Mouse (Mus musculus): Measurements from ENCODE around the gene Gm45837. TPM values are rescaled to one million over a fixed set of nuclear protein-coding genes. Genes with fewer than 3 reads are reported as not detected.

Gene Gm45837
- total RNA-seq, 2 experiments from 2014 or later = not detected

DNA sequence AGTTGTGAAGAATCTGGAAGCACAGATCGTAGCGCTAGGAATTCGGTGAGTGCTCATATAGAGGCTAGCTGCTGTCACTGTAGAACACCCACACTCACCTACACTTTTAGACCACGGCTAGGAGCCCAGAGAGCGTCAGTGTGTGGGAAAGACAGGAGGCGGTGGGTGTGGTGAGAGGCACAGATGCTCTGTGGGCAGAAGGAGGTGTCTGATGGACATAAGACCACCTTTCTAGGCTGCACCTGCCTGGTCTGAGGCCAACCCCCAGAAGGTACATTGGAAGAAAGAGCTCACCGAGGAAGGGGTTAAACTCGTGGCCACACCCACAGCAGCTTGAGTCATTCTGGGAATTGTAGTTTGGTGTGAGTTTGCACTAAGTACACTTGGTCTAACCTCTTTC is 16.0 kb downstream of the Gm45837 start:
- no peak for DNase-seq (ENCODE audit: low spot score)
- intact Hi-C loops (cut with DNase I) = loop anchor here (5.0 kb wide), 1 partner anchor 116 kb away; no protein-coding TSS in a partner anchor

DNA sequence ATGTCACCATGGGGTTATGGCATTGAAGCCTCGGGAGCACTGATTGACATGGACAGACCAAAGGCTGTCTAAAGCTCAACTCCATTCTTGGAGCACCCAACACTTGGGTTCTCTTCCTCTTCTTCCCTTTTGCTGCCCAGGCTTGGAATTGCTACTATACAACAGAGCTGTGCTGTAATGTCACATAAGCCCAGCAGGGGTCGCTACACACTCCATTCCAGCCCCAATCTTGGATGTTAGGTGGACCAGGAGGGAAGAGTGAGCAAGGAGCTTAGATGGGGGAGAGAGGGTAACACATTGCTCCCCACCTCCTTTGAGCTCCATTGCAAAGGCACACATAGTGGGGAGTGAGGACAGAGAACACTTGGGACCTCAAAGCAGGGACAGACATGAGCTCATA is 17.1 kb downstream of the Gm45837 start:
- intact Hi-C loops (cut with DNase I) = loop anchor here (5.0 kb wide), 1 partner anchor 115 kb away; no protein-coding TSS in a partner anchor
- DNase-seq (ENCODE audit: low spot score) = no peak

DNA sequence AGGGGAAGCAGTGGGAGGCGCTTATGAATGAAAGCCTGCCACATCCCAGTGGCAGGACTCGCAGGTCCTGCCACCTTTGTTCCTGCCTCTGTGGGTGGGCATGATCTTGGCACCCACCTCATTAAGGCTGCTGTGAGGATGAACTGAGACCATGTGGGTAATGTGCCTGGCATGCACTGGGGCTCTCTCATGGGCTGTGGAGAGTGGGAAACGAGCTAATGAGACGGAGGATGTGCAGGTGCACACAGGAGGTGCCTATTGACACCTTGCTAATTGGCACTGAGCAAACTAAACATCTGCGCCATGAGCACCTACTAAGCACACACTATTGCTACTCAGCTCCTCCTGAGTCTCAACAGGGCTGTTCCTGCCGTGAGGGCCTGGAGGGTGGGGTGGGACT is 24.4 kb downstream of the Gm45837 start:
- intact Hi-C loops (cut with DNase I) = no loop called here
- DNase-seq (ENCODE audit: low spot score) = no peak

DNA sequence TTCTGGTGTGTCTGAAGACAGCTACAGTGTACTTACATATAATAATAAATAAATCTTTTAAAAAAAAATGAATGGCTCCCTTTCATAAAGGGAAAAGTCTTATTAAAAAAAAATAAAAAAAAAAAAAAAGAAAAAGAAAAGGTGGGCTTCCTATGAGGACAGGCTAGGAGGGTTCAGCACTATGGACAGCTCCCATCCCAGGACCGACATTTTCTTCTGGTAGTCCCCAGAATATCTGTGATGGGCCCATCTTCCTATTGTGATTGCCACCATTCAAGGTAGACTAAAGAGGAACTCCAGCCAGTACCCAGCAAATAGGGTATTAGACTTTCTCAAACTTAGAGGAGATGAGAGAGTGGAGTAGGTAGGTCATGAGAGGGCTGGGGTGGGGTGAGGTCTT is 27.2 kb downstream of the Gm45837 start:
- intact Hi-C loops (cut with DNase I) = no loop called here
- no peak for DNase-seq (ENCODE audit: low spot score)

DNA sequence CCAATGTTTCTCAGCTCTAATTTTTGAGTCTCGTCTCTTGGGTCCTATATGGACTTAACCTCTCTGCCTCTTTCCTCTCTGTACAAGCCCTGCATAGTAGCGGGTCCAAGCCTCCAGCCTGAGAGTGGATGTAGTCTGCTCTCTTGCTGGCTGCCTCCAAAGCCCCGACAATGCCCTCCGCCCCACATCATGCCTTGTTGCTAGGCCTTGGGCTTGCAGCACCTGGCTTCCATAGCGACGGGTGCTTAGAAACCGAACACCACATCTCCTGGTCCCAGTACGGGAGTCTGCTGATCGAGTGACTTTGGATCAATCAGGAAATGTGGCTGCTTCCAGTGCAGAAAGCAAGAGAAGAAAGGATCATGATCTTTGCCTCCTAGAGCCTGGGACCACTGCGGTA is 32.4 kb downstream of the Gm45837 start:
- no peak for DNase-seq (ENCODE audit: low spot score)
- intact Hi-C loops (cut with DNase I) = no loop called here

DNA sequence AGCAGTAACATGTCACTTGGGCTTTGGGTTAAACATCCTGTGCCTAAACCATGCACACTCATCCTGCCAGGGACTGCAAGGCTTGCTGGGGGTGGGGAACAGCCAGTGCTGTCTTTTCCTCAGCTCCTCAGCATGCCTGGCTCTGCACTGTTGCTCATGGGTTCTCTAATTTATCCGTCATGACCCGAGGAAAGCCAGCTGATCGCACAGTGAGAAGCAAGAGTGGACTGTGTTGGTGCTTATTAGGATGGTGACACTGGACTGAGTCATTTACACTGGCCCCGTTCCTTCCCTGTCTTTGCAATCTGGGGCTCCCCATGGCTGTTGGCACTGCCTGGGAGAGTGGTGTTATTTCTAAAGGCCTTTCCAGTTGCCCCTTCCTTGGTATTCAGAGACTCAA is 33.5 kb downstream of the Gm45837 start:
- intact Hi-C loops (cut with DNase I) = no loop called here
- DNase-seq (ENCODE audit: low spot score) = no peak

DNA sequence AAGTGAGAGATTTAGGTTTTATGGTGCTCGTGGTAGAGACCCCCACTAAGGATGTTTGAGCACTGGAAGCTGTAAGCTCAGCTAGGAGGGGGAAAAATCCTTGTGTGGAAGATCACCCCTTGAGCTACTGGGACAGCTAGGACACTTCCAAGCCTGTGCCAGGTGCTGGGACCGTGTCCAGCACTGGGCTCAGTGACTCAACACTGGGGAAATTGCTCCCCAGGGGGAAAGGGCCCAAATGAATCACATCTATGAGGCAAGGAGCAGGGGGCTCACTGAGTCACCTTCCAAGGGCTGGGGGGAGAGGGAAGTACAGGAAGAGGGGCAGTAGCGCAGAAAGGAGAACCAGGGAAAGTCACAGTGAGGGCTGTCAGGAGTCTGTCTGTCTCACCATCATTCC is 39.2 kb downstream of the Gm45837 start:
- no peak for DNase-seq (ENCODE audit: low spot score)
- intact Hi-C loops (cut with DNase I) = loop anchor here (1.0 to 2.0 kb wide), 3 partner anchors 37 to 88 kb away; no protein-coding TSS in a partner anchor

DNA sequence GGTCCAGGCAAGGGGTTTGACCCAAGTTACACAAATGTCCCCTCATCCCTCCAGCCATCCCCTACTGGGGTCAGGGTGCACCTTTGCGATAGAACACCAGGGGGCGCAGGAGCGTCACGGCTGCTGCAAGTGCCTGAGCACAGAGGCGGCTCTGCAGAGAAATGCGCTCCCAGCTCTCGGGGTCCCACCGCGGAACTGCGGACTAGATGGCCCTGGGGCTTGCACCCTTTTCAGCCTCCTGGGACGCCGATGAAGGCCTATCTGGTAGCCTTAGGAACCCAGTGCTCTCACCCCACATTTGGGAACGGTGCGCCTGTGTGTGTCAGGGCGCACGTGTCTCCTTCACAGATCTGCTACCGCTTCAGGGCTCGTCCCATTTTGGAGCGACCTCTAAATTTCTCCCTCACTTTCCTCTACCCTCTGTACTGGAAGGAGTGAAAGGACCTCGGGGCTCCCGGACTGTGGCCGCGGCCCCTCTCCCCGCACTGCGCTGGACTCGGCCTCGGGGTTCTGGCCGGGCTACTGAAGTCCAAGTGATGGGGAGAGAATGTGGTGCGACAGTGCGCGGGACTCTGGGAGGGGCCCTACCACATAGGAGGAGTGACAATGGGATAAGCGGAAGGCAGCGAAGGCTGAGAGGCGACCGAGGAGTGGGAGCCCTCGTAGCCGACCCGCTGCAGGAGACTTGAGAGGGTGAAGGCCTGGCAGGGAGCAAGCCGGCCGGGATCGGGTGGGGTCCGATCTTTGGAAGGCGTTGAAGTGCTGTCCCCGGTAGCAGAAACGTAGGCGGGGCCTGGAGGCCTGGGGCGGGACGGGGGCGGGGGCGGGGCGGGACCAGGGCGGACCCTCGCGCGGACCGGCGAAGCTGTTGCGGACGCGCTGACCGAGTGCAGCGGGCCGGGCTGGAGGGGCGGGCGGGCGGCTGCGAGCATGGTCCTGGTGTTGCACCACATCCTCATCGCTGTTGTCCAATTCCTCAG is 40.0 kb downstream of the Gm45837 start:
- intact Hi-C loops (cut with DNase I) = loop anchor here (1.0 to 2.0 kb wide), 3 partner anchors 38 to 88 kb away; no protein-coding TSS in a partner anchor
- peak; percentile 73 for DNase-seq (ENCODE audit: low spot score)

DNA sequence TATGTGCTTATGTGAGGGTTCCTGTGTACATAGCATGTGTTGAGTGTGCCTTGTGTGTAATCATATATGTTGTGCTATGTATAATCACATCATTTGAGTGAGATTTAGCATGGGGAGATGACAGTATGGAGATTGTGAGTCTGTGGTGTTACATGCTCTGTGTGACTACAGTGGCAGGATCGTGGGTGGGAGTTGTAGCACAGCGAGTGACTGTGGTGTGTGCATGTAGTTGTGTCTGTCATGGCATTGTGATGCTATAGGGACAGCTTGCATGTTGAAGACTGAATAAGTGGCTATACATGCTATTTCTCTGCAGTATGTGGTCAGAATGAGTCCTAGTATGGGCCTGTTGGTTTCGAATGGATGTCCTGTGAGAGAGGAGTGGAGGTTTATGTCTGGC is 42.0 kb downstream of the Gm45837 start:
- intact Hi-C loops (cut with DNase I) = loop anchor here (2.0 kb wide), 1 partner anchor 28 kb away; no protein-coding TSS in a partner anchor

DNA sequence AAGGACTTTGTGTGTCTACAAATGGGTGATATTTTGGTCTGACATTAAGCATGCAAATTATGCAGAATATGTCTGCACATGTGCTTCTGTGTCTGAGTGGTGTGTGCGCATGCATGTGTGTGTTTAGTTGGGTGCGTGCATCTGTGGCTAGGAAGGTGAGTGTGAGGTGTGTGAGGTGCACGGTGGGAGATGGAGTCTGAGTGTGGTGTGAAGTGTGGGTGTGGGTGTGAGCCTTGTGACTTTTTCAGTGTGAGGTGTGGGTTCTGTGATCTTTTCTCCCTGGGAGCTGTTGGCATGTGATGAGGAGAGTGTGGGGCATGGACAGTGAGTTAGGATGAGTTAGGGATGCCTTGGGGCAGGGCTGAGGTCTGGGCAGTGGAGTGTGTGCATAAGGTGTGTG is 42.6 kb downstream of the Gm45837 start:
- intact Hi-C loops (cut with DNase I) = loop anchor here (2.0 kb wide), 1 partner anchor 28 kb away; no protein-coding TSS in a partner anchor
- DNase-seq (ENCODE audit: low spot score) = no peak

More for the DNA sequence above, 42.0 kb downstream of the Gm45837 start:
- DNase-seq (ENCODE audit: low spot score) = no peak

DNA sequence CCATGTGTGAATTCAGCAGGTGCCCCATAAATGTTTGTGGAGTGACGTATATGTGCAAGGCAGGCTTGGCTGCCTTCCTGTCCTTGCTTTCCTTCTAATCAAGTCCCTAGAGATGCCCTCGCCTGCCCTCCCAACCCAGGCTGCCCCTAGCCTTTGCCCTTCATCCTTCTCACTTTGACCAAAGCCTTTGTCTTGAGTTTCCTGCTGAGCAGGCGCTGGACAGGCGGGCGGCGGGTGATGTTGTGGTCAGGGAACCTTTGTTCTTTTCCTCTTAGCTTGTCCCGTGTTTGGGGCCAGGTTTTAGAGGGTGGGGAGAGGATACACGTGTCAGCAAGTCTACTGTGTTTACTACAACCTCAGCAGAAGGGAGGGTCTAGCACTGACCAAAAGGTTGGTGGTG is 43.0 kb downstream of the Gm45837 start:
- intact Hi-C loops (cut with DNase I) = loop anchor here (2.0 kb wide), 1 partner anchor 27 kb away; no protein-coding TSS in a partner anchor
- peak; percentile 57 for DNase-seq (ENCODE audit: low spot score)

DNA sequence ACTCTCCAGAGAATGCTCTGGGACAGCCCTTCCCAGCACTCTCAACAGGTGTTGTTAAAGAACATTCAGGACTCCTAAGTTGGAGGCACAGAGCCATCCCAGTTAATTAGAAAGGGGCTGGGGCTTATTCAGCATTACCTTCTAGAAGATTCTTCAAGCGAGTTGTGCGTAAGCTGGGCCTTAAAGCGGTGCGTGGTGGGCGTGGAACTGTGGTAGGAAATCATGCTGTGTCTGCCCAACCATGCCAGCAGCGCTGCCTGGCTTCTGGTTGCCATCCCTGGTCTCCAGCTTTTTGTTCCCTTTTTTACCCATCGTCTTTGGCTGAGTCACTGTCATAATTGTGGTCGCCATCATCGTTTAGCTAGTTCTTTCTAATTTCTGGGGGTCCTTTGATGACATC is 43.8 kb downstream of the Gm45837 start:
- intact Hi-C loops (cut with DNase I) = no loop called here
- no peak for DNase-seq (ENCODE audit: low spot score)

DNA sequence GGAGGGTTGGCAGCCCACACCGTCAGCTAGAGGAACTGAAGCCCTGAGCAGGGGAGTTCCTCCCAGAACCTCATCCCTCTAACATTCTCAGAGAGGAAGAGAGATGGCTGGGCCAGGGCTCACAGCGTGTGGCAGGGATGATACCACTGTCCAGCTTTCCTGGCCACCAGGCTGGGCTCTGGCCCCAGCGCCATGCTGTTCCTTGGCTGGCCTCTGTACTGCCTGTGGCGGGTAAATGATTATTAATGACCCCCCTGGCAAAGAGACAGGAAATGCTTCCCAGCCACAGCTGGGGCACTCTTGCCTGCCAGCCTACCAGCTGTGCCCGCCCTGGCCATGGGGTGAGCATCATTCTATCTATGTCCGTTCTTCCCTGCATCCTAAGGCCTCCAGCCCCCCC is 44.5 kb downstream of the Gm45837 start:
- DNase-seq (ENCODE audit: low spot score) = no peak
- intact Hi-C loops (cut with DNase I) = no loop called here

DNA sequence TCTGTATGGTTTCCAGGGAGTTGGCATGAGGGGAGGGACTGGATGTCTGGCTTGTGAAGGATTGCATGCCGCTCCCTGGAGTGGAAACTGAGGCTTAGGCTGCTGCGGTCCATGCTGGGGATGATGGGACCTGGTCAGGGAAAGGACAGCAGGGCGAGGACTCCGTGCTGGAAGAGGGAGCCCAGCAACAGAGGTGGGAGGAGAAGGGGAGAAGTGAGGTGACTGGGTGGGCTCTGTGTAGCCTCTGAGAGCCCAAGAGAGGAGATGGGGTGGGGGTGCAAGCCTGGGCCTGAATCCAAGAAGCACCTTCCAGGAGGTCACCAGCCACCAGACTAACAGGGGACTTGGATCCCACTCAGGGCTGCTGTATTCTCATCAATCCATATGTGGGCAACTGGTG is 45.6 kb downstream of the Gm45837 start:
- no peak for DNase-seq (ENCODE audit: low spot score)
- intact Hi-C loops (cut with DNase I) = no loop called here

DNA sequence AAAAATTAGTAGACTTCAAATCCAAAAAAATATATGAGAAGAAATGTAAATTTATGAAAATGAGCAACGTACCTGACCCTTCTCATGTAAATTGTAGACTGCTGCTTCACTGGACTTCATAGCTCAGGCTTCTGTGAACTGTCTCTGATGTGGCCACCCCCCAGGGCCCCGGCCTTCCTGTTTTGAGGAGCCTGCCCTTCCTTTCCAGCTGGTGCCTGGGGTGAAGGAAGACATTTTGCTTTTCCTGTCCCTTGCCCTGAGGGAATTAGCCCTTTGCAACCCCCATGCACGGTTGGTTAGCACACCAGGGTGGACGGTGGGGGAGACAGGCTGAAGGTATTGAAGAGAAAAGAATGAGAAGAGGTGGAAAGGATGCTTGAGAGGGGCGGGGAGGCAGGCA is 46.1 kb downstream of the Gm45837 start:
- DNase-seq (ENCODE audit: low spot score) = no peak
- intact Hi-C loops (cut with DNase I) = no loop called here

DNA sequence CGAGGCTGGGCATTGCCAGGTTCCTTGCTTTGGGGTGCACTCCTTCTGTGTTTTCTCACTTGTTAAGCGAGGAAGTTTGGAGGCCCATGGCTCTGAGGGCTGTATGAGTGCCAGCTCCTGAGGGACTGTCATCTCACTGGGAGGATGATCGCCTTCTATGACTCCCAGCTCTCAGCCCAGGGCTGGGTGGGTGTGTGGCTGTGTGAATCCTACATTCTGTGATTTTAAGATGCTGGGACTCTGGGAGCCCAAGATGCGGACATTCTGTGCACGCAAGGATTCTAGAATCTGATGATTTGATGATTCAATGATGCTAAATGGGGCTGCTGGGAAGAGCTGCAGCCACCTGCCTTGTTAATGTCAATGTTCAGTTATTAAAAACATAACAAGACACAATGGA is 46.6 kb downstream of the Gm45837 start:
- intact Hi-C loops (cut with DNase I) = no loop called here
- no peak for DNase-seq (ENCODE audit: low spot score)

DNA sequence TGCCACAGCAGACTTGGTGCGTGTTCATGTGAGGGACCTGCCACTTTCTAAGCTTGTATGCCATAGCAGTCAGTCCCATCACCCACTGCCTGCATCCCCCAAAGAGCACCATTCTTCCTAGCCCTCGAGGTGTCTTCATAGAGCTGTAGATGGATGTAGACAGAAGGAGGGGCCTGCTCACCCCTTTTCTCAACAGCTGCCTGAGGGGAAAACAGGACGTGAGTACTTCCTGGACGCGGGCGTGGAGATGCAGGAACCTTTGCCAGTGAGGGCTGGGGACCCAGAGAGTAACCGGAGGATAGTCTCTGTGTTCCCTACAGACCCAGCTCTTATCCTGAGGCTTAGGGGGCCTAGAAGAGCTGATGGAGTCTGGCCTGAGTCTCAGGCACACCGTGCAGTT is 47.1 kb downstream of the Gm45837 start:
- no peak for DNase-seq (ENCODE audit: low spot score)
- intact Hi-C loops (cut with DNase I) = no loop called here

DNA sequence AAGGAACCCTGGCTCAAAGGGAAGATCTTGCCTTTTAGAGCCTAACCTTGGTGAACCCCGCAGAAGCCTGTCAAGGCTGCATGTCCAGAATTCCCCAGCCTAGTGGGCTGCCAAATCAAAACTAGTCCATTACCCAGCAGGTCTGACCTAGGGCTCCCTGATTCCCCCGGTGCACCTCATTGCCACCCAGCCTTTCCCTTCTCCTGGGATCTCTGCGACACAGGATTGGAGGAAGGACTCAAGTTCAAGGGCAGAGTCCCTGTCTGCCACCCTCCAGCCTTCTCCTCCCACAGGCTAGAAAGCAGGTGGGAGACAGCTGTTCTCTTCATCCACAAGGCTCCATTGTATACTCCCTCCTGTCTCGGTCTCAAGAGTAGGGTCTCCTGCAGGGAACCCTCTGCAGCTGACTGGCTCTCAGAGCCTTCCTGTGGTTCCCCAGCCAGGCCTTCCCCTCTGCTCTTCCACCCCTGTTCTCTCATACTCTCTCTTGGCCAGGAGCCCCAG is 47.6 kb downstream of the Gm45837 start:
- no peak for DNase-seq (ENCODE audit: low spot score)

DNA sequence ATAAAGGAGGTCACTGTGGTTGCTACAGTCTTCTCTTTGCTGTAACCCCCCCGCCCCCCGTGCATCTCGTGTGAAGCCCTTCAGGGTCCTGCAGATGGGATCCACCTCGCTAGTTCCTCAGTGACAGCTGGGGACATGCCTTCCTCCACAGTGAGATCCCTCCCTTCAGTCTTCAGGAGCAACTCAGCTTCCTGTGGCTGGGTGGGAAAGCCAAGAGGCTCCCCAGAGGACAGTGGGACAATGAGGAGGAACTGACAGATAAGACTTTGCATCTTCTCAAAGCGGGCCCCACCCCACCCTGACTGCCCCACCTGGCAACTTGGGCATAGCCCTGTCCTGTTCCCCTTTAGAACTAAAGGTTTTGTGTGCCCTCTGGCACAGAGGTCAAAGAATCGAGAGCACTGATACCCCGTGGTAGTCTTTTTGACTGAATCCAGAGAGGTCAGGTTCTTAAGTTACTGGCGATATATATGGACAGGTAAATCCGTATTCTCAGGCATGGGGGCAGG is 48.7 kb downstream of the Gm45837 start:
- DNase-seq (ENCODE audit: low spot score) = no peak
- intact Hi-C loops (cut with DNase I) = no loop called here

More for the DNA sequence above, 47.6 kb downstream of the Gm45837 start:
- intact Hi-C loops (cut with DNase I) = no loop called here

DNA sequence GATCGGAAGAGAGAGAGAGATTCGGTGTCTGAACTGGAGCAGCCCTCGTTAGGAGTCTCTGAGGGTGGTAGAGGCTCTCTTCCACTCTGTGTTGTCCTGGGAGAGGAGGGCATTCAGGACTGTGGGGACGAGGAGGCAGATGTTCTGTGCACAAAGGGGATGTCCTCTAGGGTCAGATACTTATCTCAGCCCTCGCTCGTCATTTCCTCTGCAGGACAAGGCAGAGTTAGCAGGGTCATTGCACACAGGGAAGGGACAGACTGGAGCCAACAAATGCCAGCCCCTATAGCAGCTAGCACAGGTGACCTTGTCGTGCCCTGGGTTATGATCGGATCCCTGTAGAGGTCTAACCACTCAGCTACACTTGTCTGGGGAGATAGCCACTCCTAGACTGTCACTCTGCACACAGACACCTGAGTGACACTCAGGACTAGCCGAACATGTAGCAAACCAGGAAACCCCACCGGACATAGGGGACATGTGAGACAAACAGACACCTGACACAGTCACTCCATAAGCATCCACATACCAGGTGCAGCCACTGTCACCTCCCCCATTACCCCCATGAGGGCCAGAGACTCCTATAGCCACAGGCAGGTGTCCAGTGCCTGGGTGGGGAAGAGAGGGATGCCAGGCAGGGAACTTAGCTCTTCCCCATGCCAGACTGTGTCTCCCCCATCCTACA is 49.4 kb downstream of the Gm45837 start:
- no peak for DNase-seq (ENCODE audit: low spot score)
- intact Hi-C loops (cut with DNase I) = no loop called here

Data from heart, postnatal 25 days (tissue).